Mouse (Mus musculus) embryo, embryonic 10 days (tissue): ENCODE data around the gene Cd320.
"Not testable (repeated sequence)": the region's sequence is repeated elsewhere in the genome, so short reads cannot be mapped to it uniquely, and the experiment has no call there.

Experiments
- DNase-seq: peaks from one replicate; pipeline ENCODE4 v3.0.0-alpha.2; 2015; ENCODE audit warnings: low spot score

Gene Cd320

DNA sequence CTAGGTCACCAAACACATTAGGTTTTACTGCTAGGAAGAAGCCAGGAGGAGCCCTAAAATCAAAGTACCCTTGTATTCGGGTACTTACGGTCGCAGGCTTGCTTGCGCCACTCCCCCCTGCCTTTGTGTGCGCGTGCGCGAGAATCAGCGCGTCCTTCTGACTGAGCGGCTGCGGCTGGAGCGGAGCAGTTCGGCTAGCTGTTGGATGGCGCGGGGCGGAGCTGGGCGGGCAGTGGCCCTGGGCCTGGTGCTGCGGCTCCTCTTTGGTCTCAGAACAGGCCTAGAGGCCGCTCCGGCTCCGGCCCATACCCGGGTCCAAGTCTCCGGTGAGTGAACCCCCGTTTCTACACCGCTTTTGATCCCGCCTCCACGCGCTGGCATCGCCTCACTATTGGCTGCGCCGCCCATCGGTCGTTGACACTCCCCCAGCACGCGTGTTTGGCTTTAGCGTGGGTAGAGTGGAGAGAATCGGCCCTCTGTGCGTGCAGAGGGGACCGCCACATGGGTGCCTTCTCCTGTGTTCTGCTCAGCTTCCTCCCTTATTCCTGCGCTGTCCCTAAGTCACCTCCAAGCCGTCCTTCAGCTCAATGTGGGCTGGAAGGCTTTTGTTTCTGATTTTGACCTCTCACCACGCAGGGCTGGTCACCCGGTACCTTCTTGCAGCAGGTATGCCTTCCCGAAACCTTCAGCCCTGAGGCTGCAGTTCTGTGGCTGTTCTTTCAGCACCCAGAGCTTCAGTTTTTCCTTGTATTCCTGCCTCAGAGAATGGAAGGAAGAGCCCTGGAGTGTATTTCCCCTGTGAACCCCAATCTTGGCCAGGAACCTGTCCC is at the start of gene Cd320:
Cd320 (plus strand) TSS at position 126 of the 830 bp plus-strand sequence.
- DNase-seq, result peak; percentile 96

DNA sequence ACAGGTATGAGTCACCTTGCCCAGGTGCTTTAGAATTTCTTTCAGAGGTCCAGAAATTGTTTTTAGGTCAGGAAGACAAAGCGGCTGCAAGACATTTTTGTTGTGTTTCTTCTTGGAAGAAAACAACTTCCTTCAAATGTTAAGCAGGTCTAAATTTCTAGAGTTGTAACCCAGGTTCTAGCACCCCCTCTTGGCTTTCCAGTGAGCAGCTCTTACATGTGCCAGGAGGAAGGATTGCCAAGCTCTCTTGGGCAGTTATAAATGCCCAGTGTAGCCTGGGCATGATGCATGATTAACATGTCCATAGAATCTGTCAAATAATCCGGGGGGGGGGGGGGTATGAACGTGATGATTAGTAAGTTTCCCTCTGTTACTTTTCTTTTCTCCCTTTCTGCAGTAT is 44.6 kb upstream of the Cd320 start:
- DNase-seq, result no peak

DNA sequence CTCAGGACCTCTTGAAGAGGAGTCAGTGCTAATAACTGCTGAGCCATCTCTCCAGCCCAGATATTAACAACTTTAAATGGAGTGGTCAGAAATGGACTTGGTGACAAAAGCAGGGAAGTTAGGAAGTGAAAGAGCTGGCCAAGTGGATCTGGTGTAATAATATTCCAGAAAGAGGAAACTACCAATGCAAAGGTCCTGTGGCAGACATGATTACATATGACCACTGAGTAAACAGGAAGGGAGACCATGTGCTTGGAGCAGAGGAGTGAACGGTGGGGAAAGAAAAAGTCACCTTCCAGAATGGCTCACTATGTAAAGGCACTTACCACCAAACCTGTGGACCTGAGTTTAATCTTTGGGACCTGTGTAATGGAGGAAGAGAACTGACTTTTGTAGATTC is 43.6 kb upstream of the Cd320 start:
- DNase-seq, result no peak

DNA sequence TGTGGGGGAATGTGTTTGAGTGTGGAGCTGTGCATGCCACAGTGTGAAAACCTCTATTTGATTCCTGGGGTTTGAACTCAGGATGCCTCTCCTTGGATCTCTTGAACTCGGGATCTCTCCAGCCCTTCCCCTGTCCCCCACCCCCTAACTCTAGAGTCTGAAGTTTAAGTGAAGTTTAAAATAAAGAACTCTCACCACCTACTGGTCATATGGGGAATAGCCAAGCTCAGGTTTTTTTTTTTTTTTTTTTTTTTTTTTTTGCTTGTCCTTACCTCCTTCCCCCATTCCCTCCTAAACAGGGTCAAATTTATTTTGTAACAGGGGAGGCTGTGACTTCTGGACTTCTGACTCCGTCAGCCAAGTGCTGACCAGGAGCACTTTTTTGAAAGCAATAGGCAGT is 40.7 kb upstream of the Cd320 start:
- DNase-seq, result no peak

DNA sequence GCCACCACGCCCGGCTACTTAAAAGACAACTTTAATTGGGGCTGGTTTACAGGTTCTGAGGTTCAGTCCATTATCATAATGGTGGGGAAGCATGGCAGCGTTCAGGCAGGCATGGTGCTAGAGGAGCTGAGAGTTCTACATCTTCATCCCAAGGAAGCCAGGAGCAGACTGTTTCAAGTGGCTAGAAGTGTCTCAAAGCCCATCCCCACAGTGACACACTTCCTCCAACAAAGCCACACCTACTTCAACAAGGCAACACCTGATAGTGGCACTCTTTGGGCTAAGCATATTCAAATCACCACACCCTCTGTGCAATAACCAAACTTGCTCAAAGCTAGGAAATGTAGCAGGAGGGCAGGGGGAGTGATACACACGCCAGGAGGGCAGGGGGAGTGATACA is 38.7 kb upstream of the Cd320 start:
- no peak for DNase-seq

DNA sequence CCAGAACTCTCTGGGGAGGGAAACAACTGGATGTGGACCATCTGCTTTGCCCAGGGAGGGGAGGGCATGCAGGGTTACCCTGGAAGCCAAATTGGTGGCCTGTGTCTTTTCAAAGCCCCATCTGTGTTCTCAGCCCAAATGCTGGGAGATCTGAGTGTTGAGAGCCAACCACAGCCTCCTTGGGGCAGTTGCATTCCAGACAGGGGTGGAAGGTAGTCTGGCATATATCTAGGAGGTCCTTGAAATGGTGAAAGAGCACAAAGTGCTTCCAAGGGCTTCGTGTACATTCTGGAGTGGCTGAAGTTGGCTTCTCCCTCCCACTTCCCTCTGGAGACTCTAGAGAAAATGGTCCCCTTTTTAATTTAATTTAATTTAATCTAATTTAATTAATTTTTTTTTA is 38.1 kb upstream of the Cd320 start:
- no peak for DNase-seq

DNA sequence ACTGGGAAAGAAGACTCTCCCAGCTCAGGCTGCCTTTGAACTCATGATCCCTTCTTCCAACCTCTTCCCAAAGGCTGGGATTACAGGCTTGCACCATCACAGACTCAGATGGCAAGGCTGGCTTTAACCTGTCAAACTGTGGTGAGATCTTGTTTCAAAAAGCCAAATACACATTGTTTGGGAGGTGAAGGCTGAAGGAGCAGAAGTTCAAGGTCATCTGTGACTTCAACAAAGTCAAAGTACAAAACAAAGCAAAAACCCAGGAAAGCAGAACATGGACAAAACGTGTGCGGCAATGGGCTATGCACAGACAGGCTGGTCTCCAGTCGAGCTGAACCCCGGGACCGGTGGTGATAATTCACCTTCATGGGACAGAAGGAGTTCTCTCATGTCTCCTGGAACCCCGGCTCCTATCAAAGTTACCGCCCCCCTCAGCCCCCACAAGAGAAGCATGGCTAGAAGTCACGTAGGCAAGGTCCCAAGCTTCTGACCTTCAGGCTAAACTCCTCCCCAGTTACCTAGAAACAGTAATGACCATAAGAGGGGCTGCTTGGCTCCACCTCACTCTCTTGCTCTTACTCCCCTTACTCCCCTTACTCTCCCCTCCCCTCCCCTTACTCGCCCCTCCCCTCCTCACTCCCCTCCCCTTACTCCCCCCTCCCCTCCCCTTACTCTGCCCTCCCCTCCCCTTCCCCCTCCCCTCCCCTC is 35.6 kb upstream of the Cd320 start:
- no peak for DNase-seq

DNA sequence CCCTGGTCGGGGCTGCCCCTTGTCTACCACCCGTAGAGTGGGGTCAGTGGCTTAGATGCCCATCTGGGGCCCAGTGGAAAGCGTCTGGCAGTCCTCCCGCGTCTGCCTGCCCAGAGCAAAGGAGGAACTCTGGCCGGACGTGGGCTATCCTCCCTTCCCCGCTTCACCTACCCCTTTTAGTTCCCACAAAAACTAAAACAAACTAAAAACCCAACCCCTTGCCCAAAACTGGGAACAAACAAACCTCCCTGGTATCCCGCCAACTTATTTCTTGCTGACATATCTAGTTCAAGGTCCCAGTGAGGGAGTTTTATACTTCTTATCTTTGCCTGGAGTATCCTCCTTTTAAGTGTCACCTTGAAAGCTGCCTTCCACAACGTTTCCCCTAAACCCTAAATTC is 34.7 kb upstream of the Cd320 start:
- no peak for DNase-seq

DNA sequence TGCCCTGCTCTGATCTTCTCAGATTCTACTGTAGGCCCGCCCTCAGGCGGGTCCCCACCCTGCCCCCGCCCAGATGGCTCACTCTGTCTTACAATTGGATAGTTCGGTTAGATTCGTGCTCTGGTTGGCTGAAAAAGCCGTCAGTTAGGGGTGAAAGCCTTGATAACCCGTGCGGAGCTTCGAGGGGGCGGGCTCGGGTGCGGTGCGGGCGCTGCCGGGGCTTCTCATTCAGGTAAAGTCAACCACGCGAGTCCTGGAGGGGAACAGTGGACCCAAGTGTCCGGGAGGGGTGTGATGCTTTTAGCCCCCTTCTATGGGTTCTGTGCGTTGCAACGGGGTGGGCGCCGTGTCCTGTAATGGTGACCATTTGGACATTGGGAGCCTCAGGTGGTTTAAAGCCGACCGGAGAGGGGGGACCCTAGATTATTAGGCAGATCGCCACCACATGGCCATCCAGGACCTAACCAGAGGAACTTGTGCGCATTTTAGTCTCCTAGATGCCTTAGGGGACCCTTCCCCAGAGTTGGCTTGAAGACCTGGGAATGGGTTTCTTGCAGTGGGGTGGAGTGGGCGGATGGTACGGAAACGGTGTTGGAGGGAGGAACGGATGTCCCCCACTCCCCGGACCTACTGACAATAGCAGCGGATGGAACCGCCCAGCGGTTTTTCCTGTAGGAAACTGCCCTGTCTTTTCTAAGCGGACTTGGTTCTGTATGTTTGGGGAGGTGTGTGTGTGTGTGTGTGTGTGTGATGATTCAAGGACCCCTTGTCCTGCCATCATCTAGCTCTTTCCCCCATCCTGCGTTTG is 32.4 kb upstream of the Cd320 start, which contains the start of gene Kank3:
Kank3 (plus strand) TSS at position 186 of the 808 bp plus-strand sequence.
- DNase-seq, result peak; percentile 97

DNA sequence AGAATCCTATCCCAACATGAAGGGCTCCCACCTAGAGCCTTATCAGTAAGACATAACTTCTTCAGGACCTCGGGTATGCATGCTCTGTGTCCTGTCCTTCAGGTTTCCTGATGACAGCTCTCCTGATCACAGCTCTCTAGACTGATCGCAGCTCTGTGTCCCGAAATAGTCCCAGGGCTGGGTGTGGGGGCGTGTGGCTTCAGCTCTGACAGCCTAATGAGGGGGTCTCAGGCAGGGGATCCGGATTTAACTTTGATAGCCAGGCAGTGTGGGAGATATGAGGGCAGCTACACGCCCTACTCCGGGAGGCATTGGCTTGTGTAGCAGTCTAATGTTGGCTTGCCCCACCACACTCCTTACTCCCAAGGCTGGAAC is 31.8 kb upstream of the Cd320 start:
- no peak for DNase-seq

DNA sequence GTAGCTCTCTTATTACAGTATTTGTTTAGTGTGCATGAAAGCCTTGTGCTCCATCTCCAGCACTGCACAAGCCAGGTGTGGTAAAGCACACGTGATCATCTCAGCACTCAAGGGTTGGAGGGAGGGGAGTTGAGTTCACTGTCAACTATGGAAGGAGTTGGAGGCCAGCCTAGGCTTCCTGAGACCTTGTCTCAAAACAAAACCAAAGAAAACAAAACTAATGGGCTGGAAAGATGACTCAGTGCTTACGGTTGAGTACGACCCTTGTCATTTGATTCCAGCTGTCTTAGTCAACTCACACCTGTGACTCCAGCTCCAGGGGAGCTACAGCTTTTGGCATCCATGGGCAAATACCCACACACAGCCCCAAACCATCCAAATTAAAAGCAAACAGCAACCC is 30.4 kb upstream of the Cd320 start:
- no peak for DNase-seq

DNA sequence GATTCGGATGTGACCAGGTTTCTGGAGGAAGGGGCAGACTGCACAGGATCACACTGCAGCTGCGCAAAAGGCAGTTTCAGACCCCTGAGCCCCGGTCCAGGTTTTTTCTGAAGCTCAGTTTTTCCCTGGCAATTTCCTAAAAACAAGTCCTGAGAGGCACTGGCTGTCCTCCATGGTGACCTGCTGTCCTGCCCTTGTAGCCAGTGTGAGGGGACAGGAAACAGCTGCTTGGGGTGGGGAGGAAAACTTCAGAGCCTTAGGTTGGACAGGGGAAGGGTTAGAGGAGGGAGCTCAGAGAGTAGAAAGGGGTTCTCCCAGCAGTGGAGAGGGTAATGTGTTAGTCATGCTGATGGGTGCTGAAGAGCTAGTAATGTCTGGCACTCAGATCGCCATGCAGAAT is 29.9 kb upstream of the Cd320 start:
- DNase-seq, result no peak

DNA sequence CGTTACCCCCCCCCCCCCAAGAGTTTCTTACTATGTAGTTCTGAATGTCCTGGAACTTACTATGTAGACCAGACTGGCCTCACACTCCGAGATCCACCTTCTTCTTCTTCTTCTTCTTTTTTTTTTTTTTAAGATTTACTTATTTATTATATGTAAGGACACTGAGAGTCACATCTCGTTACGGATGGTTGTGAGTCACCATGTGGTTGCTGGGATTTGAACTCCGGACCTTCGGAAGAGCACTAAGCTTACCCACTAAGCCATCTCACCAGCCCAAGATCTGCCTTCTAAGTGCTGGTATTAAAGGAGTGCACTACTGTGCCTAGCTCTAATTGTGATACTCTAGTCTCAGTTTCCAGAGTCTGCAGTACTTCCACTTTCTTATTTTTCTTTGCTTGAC is 27.5 kb upstream of the Cd320 start:
- DNase-seq, result no peak

DNA sequence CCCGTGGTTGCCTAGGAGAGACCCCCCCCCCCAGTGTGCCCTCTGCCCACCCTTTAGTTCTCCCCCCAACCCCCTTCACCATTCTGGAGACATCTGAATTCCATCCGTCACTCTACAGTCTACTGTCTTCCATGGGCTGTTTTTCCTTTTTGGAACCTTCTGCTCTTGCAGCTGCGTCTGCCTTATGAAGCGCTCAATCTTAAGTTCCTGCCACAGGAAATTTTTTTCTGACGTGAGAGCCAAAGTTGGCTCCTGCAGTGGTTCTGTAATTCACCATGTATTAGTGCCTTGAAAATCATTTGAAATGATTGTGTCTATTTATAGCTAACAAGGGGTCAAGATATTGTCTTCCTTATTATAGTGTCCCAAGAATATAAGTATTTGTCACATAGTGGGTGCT is 26.3 kb upstream of the Cd320 start:
- DNase-seq, result no peak

DNA sequence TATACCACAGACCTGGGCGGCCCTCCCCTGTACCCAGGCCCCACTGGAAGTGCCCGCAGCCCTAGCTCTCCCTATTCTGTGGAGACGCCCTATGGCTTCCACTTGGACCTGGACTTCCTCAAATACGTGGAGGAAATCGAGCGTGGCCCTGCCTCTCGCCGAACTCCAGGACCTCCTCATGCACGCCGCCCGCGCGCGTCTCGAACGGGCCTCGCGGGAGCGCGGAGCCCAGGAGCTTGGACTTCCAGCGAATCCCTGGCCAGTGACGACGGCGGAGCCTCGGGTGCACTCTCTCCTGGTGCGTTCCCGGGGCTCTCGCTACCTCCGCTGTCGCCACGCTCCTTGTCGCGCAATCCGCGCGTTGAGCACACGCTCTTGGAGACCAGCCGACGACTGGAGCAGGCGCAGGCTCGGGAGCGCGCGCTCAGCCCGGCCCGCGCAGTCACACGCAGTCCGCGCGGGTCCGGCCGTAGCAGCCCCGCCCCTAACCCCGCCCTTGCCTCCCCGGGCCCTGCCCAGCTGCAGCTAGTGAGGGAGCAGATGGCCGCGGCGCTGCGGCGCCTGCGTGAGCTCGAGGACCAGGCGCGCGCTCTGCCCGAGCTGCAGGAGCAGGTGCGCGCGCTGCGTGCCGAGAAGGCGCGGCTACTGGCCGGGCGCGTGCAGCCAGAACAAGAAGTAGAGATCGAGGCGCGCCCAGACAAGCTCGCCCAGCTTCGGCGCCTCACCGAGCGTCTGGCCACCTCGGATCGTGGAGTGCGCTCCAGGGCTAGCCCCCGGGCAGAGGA is 25.5 kb upstream of the Cd320 start:
- DNase-seq, result peak; percentile 97

DNA sequence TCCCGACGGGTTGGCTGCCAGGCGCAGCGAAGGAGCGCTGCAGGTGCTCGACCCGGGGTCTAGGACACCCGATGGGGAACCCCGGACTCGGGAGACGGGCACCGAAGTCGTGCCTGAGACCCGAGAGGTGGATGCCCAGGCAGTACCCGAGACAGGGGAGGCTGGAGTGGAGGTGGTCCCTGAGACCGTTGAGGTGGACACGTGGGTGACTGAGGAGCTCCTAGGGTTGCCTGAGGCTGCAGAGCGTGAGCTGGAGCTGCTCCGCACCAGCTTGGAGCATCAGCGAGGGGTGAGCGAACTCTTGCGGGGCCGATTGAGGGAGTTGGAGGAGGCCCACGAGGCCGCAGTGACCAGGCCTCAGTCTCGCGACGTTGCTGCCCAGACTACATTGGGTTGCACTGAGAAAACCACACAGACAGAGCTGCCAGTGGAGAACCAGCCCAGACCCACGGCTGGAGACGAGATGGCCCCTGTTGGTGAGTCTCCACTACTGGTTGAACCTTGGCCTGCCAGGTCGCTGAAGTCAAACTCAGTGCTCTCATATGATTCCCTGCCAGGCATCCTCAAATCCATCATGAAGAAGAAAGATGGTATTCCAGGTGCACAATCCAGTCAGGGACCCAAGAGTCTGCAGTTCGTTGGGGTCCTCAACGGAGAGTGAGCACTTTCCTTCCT is 24.8 kb upstream of the Cd320 start:
- peak; percentile 56 for DNase-seq

DNA sequence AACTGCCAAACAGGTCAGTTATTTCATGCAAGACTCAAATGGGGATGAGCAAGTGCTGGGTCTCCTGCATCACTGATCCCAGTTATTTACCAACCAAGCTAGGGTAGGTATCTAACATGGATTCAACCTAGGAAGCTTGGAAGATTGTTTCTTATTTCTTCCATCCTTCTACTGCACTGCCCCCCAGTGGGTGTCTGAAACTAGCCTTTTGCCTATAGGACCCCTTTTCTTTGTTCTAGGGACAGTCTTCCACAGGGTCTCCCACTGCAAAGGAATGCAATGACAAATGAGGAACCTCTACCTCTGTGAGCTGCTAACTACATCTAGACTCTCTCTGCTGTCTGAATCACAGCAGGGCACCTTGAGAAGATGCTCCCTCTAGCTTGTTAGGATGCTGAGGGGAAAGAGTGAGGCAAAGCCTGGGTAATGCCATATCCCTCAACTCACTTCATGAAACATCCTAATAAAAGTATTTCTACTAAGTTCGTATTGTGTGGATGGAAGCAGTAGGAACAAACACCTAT is 20.4 kb upstream of the Cd320 start:
- no peak for DNase-seq

DNA sequence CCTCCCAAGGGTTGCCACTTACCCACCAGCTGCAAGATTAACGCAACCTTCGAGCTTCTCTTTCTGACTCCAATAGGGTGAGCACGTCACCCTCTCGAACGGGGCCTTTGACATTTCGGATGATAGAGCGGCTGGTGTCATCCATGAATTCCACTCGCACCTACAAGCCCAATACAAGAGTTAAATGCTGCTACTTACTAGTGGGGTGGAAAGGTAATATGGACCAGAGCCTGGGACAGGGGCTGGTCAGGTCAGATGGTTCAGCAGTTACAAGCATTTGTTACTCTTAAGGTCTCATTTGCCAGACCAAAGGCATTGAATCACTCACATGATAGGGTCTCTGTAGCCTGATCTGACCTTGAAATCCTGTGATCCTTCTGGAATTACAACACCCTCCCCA is 19.7 kb upstream of the Cd320 start:
- DNase-seq, result not testable (repeated sequence)

DNA sequence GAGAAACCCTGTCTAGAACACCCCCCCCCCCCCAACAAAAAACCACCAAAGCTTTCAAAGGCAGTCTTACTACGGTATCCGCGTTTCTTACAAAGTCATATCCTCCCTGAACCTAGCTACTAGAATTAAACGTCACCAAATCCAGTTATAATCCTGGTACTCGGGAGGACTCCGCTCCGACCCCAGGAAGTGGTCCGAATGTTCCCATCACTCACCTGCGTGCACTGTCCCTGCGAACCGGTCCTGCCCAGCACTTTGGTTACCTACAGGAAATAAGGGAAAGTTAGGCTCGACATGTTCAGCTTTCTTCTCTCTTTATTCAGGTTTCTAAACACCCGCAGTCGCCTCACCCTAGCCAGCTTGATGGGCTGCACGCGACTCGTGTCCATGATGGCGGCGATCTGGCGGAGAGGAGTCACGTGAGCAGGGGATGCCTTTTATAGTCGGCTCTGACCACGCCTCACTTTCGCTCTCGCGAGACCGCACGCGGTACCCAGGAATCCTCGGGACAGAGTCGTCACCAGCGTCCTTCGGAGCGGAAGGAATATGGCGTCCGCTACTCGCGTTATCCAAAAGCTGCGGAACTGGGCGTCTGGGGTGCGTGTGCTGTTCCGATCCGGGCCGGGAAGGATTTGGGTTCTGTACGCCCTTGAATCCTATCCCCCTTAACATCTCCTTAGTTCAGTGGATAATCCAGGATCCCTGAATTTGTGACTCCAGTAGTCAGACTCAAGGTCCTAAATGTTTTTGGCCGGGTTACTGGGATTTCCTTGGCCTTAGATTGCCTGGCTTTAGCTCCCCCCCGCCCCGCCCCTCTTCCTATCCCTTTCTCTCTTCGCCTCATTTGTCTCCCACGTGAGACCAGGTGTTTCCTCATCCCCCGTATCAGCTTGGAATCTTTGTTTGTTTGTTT is 18.6 kb upstream of the Cd320 start, which contains the start of the genes Rps28 and Ndufa7:
Rps28 (minus strand) TSS at position 479 of the 913 bp plus-strand sequence.
Ndufa7 (plus strand) TSS at position 489 of the 913 bp plus-strand sequence.
- peak; percentile 99 for DNase-seq

DNA sequence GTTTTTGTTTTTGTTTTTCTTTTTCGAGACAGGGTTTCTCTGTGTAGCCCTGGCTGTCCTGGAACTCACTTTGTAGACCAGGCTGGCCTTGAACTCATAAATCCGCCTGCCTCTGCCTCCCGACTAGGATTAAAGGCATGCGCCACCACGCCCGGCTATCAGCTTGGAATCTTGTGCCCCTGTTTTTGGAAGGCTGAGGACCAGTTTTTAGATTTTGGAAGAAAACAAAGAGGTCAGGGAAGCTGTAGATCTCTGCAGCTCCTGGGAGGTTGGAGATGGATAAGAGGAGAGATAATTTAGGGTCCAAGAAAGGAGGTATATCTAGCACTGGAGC is 17.9 kb upstream of the Cd320 start:
- not testable (repeated sequence) for DNase-seq
